Mouse (Mus musculus): ENCODE results near the gene Olfr293. TPM values are rescaled to one million over a fixed set of nuclear protein-coding genes. Genes with fewer than 3 reads are reported as not detected.

Olfr293 gene
- polyA plus RNA-seq (2016; fragmentation: Nextera tagmentation; extraction: Ambion mirVana) = not detected in 2 replicates

DNA sequence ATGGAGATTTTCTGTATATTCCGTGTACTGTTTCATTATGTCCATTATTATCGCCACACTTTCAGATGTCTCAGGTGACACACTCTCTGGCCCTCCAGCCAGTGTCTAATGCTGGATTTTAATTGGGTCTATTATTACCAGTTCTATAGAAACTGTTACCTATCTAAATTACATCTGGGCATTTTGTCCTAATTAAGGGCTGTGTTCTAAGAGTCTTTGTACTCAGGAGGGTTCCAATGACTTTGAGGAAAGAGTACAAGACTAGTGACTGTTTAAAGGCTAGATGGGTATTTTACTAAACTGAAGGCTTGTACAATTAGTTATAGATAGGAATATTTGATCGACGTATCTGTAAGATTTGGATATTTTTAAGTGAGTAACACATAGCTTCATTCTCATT lies at the start of gene Olfr293:
Olfr293 (plus strand) TSS at position 301 of the 400 bp plus-strand sequence.
- WGBS = 91% methylated on average over 4 of the region's 4 CpGs
- no peak for ATAC-seq (ENCODE audit: low FRiP score)
- H3K4me2 ChIP-seq (replicated peaks) = no peak within 1 kb of the TSS
- no peaks in the 10 kb centered on the region for H3K9me3 ChIP-seq (replicated peaks)
- H3K36me3 ChIP-seq = no peaks in the 10 kb centered on the region
- H3K4me1 ChIP-seq = no peaks in the 10 kb centered on the region
- H3K27ac ChIP-seq = no peak within 1 kb of the TSS
- H3K4me3 ChIP-seq = no peak within 1 kb of the TSS
- no peak within 1 kb of the TSS for H3K9ac ChIP-seq
- no peaks in the 10 kb centered on the region for H3K27me3 ChIP-seq

DNA sequence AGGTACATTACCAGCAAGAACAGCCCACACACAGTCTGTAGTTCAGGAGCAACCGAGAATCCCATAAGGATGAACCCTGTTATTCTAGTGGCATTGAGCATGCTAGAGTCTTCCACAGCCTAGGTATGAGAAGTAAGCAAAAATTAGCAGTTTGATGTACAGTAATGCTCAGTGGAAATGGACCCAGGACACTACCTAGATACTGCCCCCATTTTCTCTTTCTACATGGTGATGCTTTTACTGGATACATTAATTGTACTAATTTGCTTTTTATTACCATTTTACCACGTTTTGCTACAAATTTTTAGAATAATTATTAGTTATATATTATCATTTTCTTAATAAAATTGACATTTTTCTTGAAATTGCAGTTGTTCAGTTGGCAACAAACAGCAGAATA lies 32.3 kb upstream of the Olfr293 start, which contains the start of gene Olfr294:
Olfr294 (minus strand) TSS at position 101 of the 400 bp plus-strand sequence.
- H3K27me3 ChIP-seq = no peaks in the 10 kb centered on the region
- no peaks in the 10 kb centered on the region for H3K4me1 ChIP-seq
- 69% methylated on average over 2 of the region's 2 CpGs for WGBS
- no peak within 1 kb of the TSS for H3K9ac ChIP-seq
- H3K9me3 ChIP-seq (replicated peaks) = no peaks in the 10 kb centered on the region
- ATAC-seq (ENCODE audit: low FRiP score) = no peak
- H3K27ac ChIP-seq = no peak within 1 kb of the TSS
- H3K36me3 ChIP-seq = no peaks in the 10 kb centered on the region
- H3K4me3 ChIP-seq = no peak within 1 kb of the TSS
- no peak within 1 kb of the TSS for H3K4me2 ChIP-seq (replicated peaks)

DNA sequence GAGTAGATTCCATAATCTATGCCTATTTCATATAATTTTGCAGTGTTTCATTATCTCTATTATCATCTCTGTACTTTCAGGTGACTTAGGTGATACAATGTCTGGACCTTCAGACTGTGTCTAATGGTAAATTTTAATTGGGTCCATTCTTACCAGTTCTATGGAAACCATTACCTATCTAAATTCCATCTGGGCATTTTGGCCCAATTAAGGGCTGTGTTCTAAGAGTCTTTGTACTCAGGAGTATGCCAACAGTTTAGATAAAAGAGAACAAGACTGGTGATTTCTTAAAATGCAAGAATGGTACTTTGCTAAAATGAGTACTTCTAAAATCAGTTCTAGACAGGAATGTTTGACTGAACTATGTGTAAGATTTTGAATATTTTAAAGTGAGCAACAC lies 39.2 kb downstream of the Olfr293 start, which contains the start of gene Olfr292:
Olfr292 (plus strand) TSS at position 301 of the 400 bp plus-strand sequence.
- Histone ChIP-seq H3K27me3 (no peaks in the 10 kb centered on the region), H3K4me1 (no peaks in the 10 kb centered on the region), H3K9me3 (replicated peaks) (no peaks in the 10 kb centered on the region), H3K36me3 (no peaks in the 10 kb centered on the region), H3K4me3 (no peak within 1 kb of the TSS), H3K9ac (no peak within 1 kb of the TSS), H3K4me2 (replicated peaks) (no peak within 1 kb of the TSS), H3K27ac (no peak within 1 kb of the TSS)
- no peak for ATAC-seq (ENCODE audit: low FRiP score)

Other genes starting within 250 kb of the Olfr293 start
- gene Olfr301, start 245.2 kb upstream of the Olfr293 start, polyA plus RNA-seq (2016; fragmentation: Nextera tagmentation; extraction: Ambion mirVana) = not detected in 2 replicates
- not detected in 2 replicates for gene Olfr299, start 189.1 kb upstream of the Olfr293 start, polyA plus RNA-seq (2016; fragmentation: Nextera tagmentation; extraction: Ambion mirVana)
- gene Olfr298, start 156.6 kb upstream of the Olfr293 start, polyA plus RNA-seq (2016; fragmentation: Nextera tagmentation; extraction: Ambion mirVana) = not detected in 2 replicates
- gene Olfr297, start 129.1 kb upstream of the Olfr293 start, polyA plus RNA-seq (2016; fragmentation: Nextera tagmentation; extraction: Ambion mirVana) = not detected in 2 replicates
- not detected in 2 replicates for gene Olfr295, start 65.2 kb upstream of the Olfr293 start, polyA plus RNA-seq (2016; fragmentation: Nextera tagmentation; extraction: Ambion mirVana)
- not detected in 2 replicates for gene Olfr294, start 32.4 kb upstream of the Olfr293 start, polyA plus RNA-seq (2016; fragmentation: Nextera tagmentation; extraction: Ambion mirVana)
- gene Olfr292, start 39.3 kb downstream of the Olfr293 start, polyA plus RNA-seq (2016; fragmentation: Nextera tagmentation; extraction: Ambion mirVana) = not detected in 2 replicates
- 0.18 and 0.21 TPM in 2 replicates for gene Folh1, start 126.9 kb downstream of the Olfr293 start, polyA plus RNA-seq (2016; fragmentation: Nextera tagmentation; extraction: Ambion mirVana)
- gene Vmn2r77, start 146.0 kb downstream of the Olfr293 start, polyA plus RNA-seq (2016; fragmentation: Nextera tagmentation; extraction: Ambion mirVana) = not detected in 2 replicates

Data from hindbrain, embryonic 12.5 days (tissue).